ENCODE assay signal across 8 mouse cellular contexts in genomic region chr7:29818619-29819254, GRCm38 (mm10). TPM values are rescaled to one million over a fixed set of nuclear protein-coding genes. Genes with fewer than 3 reads are reported as not detected.
A peak's percentile ranks its signal among the peaks of the same experiment; 100 is the strongest.
DNase-seq lines count a peak whose midpoint lies in the region; ATAC-seq and TF ChIP-seq lines count a peak whose summit lies in the region.

No protein-coding gene starts in this region.

- peak overlapping the region; percentile 39; the same call in 1 of the 2 replicates for H3K27ac ChIP-seq in cerebellum, adult 2 months (ENCODE audit: insufficient read depth, low read length)
- H3K27ac ChIP-seq in forebrain, postnatal 0 days (ENCODE audit: low read depth, low read length): peak overlapping the region; percentile 83
- peak overlapping the region; percentile 92 for H3K27ac ChIP-seq in layer of hippocampus, adult 2 months
- peak overlapping the region; percentile 74 for H3K27ac ChIP-seq in neural tube, embryonic 15.5 days (replicated peaks)

- peak overlapping the region; percentile 66 for H3K4me2 ChIP-seq in forebrain, postnatal 0 days (ENCODE audit: low read depth)
- peak overlapping the region; percentile 84 for H3K4me2 ChIP-seq in neural tube, embryonic 15.5 days

- under 1% methylated on average over 12 of the region's 12 CpGs for WGBS in cerebellum, adult 2 months
- WGBS in forebrain, postnatal 0 days: 2% methylated on average over 12 of the region's 12 CpGs
- 1% methylated on average over 12 of the region's 12 CpGs for WGBS in lung, adult 2 months
- 1% methylated on average over 12 of the region's 12 CpGs for WGBS in neural tube, embryonic 15.5 days

- no peaks in the 10 kb centered on the region for H3K9me3 ChIP-seq in forebrain, postnatal 0 days (ENCODE audit: low read length)
- H3K9me3 ChIP-seq in neural tube, embryonic 15.5 days (replicated peaks): no peaks in the 10 kb centered on the region

- peak overlapping the region; percentile 56 for H3K9ac ChIP-seq in forebrain, postnatal 0 days
- H3K9ac ChIP-seq in neural tube, embryonic 15.5 days (replicated peaks): peak overlapping the region; percentile 57

- peak; percentile 74 for DNase-seq in MEL-GATA-1-ER (ENCODE audit: extremely low read depth, low read depth)
- peak; percentile 73 to 83 for DNase-seq in cerebellum, adult 2 months
- peak; percentile 94 for DNase-seq in forebrain, postnatal 0 days
- DNase-seq in heart, postnatal 4 days: peak; percentile 77
- peak; percentile 73 to 80 for DNase-seq in layer of hippocampus, adult 2 months (ENCODE audit: low spot score in 2 of 2)
- DNase-seq in lung, adult 2 months: peak; percentile 69
- DNase-seq in testis, postnatal 10 days (ENCODE audit: low spot score): peak; percentile 64

- H3K4me1 ChIP-seq in cerebellum, adult 2 months (ENCODE audit: control insufficient read depth, insufficient read depth, low read length): peaks cover 9% of the 10 kb centered on the region
- H3K4me1 ChIP-seq in forebrain, postnatal 0 days (ENCODE audit: insufficient read depth): peaks cover 21% of the 10 kb centered on the region
- H3K4me1 ChIP-seq in lung, adult 2 months (ENCODE audit: control insufficient read depth, insufficient read depth, low read length): peaks cover 11% of the 10 kb centered on the region
- H3K4me1 ChIP-seq in neural tube, embryonic 15.5 days: peaks cover 49% of the 10 kb centered on the region

- TF ChIP-seq POLR2A in cerebellum, adult 2 months (IDR thresholded peaks at IDR 0.05; ENCODE audit: borderline replicate concordance, insufficient read depth, low read length): peak; percentile 40; the same call in 1 of the 2 replicates
- TF ChIP-seq POLR2A in lung, adult 2 months (IDR thresholded peaks at IDR 0.05; ENCODE audit: borderline replicate concordance, extremely low read depth, low read depth, low read length): no peak

- peaks cover 17% of the 10 kb centered on the region for H3K36me3 ChIP-seq in forebrain, postnatal 0 days (ENCODE audit: insufficient read depth)
- peaks cover 23% of the 10 kb centered on the region for H3K36me3 ChIP-seq in neural tube, embryonic 15.5 days

- H3K4me3 ChIP-seq in cerebellum, adult 2 months (replicated peaks; ENCODE audit: insufficient read depth, low read depth, low read length): peak overlapping the region; percentile 94
- H3K4me3 ChIP-seq in forebrain, postnatal 0 days (ENCODE audit: low read depth, low read length): peak overlapping the region; percentile 60
- peak overlapping the region; percentile 77 for H3K4me3 ChIP-seq in layer of hippocampus, adult 2 months
- H3K4me3 ChIP-seq in lung, adult 2 months (replicated peaks; ENCODE audit: extremely low read depth, low read depth, low read length): peak overlapping the region; percentile 78
- peak overlapping the region; percentile 58 for H3K4me3 ChIP-seq in neural tube, embryonic 15.5 days (replicated peaks)

- TF ChIP-seq CTCF in cerebellum, adult 2 months (IDR thresholded peaks at IDR 0.05; ENCODE audit: borderline replicate concordance, insufficient read depth, low read depth, low read length): no peak
- no peak for TF ChIP-seq CTCF in forebrain, postnatal 0 days (IDR thresholded peaks at IDR 0.05; ENCODE audit: low read depth)
- no peak for TF ChIP-seq CTCF in layer of hippocampus, adult 2 months (conservative IDR thresholded peaks at IDR 0.05)
- no peak for TF ChIP-seq CTCF in lung, adult 2 months (IDR thresholded peaks at IDR 0.05; ENCODE audit: insufficient read depth, low read length)

- H3K27me3 ChIP-seq in cerebellum, adult 2 months (ENCODE audit: control insufficient read depth, insufficient read depth, low read length): no peaks in the 10 kb centered on the region
- H3K27me3 ChIP-seq in forebrain, postnatal 0 days (ENCODE audit: insufficient read depth, low read length): no peaks in the 10 kb centered on the region
- no peaks in the 10 kb centered on the region for H3K27me3 ChIP-seq in neural tube, embryonic 15.5 days (replicated peaks)

- peak; percentile 74 for ATAC-seq in forebrain, postnatal 0 days
- ATAC-seq in neural tube, embryonic 15.5 days (ENCODE audit: low FRiP score): peak; percentile 73

RNA-seq across cellular contexts. Expression of gene Zfp790, which starts 2.8 kb away (rescaled TPM):
- polyA plus RNA-seq in cerebellum, adult 2 months (2012; rRNA removed): 10.7 and 11.1 TPM in 2 replicates
- 15.6 and 16.9 TPM in 2 replicates for total RNA-seq in forebrain, postnatal 0 days (2014; rRNA removed)
- 9.3 and 12.2 TPM in 2 replicates for polyA plus RNA-seq in forebrain, postnatal 0 days (2015; fragmentation: Nextera tagmentation; extraction: Ambion mirVana)
- 10 to 100 TPM; 13.3 to 14.3 TPM for total RNA-seq in heart, postnatal 4 days (2021)
- total RNA-seq in layer of hippocampus, adult 2 months (2021): 10 to 100 TPM; 19.1 to 21.5 TPM
- polyA plus RNA-seq in lung, adult 2 months (2012; rRNA removed): 2.3 and 3.3 TPM in 2 replicates
- polyA plus RNA-seq in neural tube, embryonic 15.5 days (2015; fragmentation: Nextera tagmentation; extraction: Ambion mirVana): 20.6 and 23.4 TPM in 2 replicates

RNA-seq across cellular contexts. Expression of gene Zfp940, which starts 34.7 kb away (rescaled TPM):
- 10.6 and 10.8 TPM in 2 replicates for polyA plus RNA-seq in cerebellum, adult 2 months (2012; rRNA removed)
- total RNA-seq in forebrain, postnatal 0 days (2014; rRNA removed): 12.7 and 18.3 TPM in 2 replicates
- polyA plus RNA-seq in forebrain, postnatal 0 days (2015; fragmentation: Nextera tagmentation; extraction: Ambion mirVana): 8.8 and 12.4 TPM in 2 replicates
- under 1 TPM; 0.33 to 0.34 TPM for total RNA-seq in heart, postnatal 4 days (2021)
- 10 to 100 TPM; 17.4 to 17.8 TPM for total RNA-seq in layer of hippocampus, adult 2 months (2021)
- polyA plus RNA-seq in lung, adult 2 months (2012; rRNA removed): 0.24 and 0.57 TPM in 2 replicates
- polyA plus RNA-seq in neural tube, embryonic 15.5 days (2015; fragmentation: Nextera tagmentation; extraction: Ambion mirVana): 10.6 and 12.3 TPM in 2 replicates

RNA-seq across cellular contexts. Expression of gene Zfp30, which starts 34.9 kb away (rescaled TPM):
- 9.8 and 10.4 TPM in 2 replicates for polyA plus RNA-seq in cerebellum, adult 2 months (2012; rRNA removed)
- 11.3 and 14.4 TPM in 2 replicates for total RNA-seq in forebrain, postnatal 0 days (2014; rRNA removed)
- 10.2 and 11.4 TPM in 2 replicates for polyA plus RNA-seq in forebrain, postnatal 0 days (2015; fragmentation: Nextera tagmentation; extraction: Ambion mirVana)
- 1 to 10 TPM; 5.3 to 6.7 TPM for total RNA-seq in heart, postnatal 4 days (2021)
- 10 to 100 TPM in 1 of 2 experiments, 1 to 10 TPM in 1; 9.5 to 10.1 TPM for total RNA-seq in layer of hippocampus, adult 2 months (2021)
- 1.8 and 2.0 TPM in 2 replicates for polyA plus RNA-seq in lung, adult 2 months (2012; rRNA removed)
- 10.2 and 11.8 TPM in 2 replicates for polyA plus RNA-seq in neural tube, embryonic 15.5 days (2015; fragmentation: Nextera tagmentation; extraction: Ambion mirVana)

RNA-seq across cellular contexts. Expression of gene Zfp420, which starts 41.0 kb away (rescaled TPM):
- polyA plus RNA-seq in cerebellum, adult 2 months (2012; rRNA removed): 12.7 and 13.6 TPM in 2 replicates
- total RNA-seq in forebrain, postnatal 0 days (2014; rRNA removed): 26.9 and 27.1 TPM in 2 replicates
- 9.9 and 15.5 TPM in 2 replicates for polyA plus RNA-seq in forebrain, postnatal 0 days (2015; fragmentation: Nextera tagmentation; extraction: Ambion mirVana)
- 1 to 10 TPM; 2.6 to 3.3 TPM for total RNA-seq in heart, postnatal 4 days (2021)
- 10 to 100 TPM; 13.4 to 18.7 TPM for total RNA-seq in layer of hippocampus, adult 2 months (2021)
- polyA plus RNA-seq in lung, adult 2 months (2012; rRNA removed): 1.1 and 1.8 TPM in 2 replicates
- polyA plus RNA-seq in neural tube, embryonic 15.5 days (2015; fragmentation: Nextera tagmentation; extraction: Ambion mirVana): 19.4 and 20.5 TPM in 2 replicates

RNA-seq across cellular contexts. Expression of gene Zfp84, which starts 50.4 kb away (rescaled TPM):
- 11.1 and 12.3 TPM in 2 replicates for polyA plus RNA-seq in cerebellum, adult 2 months (2012; rRNA removed)
- 16.7 and 19.0 TPM in 2 replicates for total RNA-seq in forebrain, postnatal 0 days (2014; rRNA removed)
- polyA plus RNA-seq in forebrain, postnatal 0 days (2015; fragmentation: Nextera tagmentation; extraction: Ambion mirVana): 5.8 and 6.9 TPM in 2 replicates
- 10 to 100 TPM in 1 of 2 experiments, 1 to 10 TPM in 1; 10.0 to 11.9 TPM for total RNA-seq in heart, postnatal 4 days (2021)
- total RNA-seq in layer of hippocampus, adult 2 months (2021): 10 to 100 TPM; 17.6 to 20.1 TPM
- 3.3 and 4.7 TPM in 2 replicates for polyA plus RNA-seq in lung, adult 2 months (2012; rRNA removed)
- 13.2 and 14.1 TPM in 2 replicates for polyA plus RNA-seq in neural tube, embryonic 15.5 days (2015; fragmentation: Nextera tagmentation; extraction: Ambion mirVana)

Comparison
In these comparisons a context has a peak if more than half of its experiments do, and no peak if none do; other contexts are left out.
1. Peak in every context shown above with its lines: DNase-seq, ATAC-seq, H3K4me3 ChIP-seq and H3K27ac ChIP-seq.
2. H3K27ac ChIP-seq: peak in every context shown above with its lines; median percentile 92 in layer of hippocampus, adult 2 months; 83 in forebrain, postnatal 0 days; 74 in neural tube, embryonic 15.5 days; 39 in cerebellum, adult 2 months.